Mouse (Mus musculus) kidney, embryonic 15.5 days (tissue): Measurements from ENCODE around the gene Rab34. TPM values are rescaled to one million over a fixed set of nuclear protein-coding genes. Genes with fewer than 3 reads are reported as not detected.

Experiments
- ATAC-seq: fragments of 200-750 bp; cut with Nextera tagmentation; replicated peaks from 2 replicates; pipeline ENCODE4 v1.8.0; 2017; ENCODE audit warnings: moderate TSS enrichment; ENCODE audit not compliant: low FRiP score
- H3K27ac ChIP-seq: fragments of 300-500 bp; sonication (generic); 2 replicates; pipeline ENCODE4 v1.5.1; 2015; ENCODE audit warnings: mild to moderate bottlenecking, inconsistent platforms
- H3K27me3 ChIP-seq: fragments of 300-500 bp; sonication (generic); 2 replicates; pipeline ENCODE4 v1.6.1; 2015; ENCODE audit warnings: inconsistent platforms
- H3K36me3 ChIP-seq: fragments of 300-500 bp; sonication (generic); 2 replicates; pipeline ENCODE4 v1.6.1; 2015; ENCODE audit warnings: inconsistent platforms
- H3K4me1 ChIP-seq: fragments of 300-500 bp; sonication (generic); 2 replicates; pipeline ENCODE4 v1.6.1; 2015; ENCODE audit warnings: inconsistent platforms
- H3K4me2 ChIP-seq: fragments of 300-500 bp; sonication (generic); 2 replicates; pipeline ENCODE4 v1.6.1; 2015; ENCODE audit warnings: moderate library complexity, mild to moderate bottlenecking, inconsistent platforms
- H3K4me3 ChIP-seq: fragments of 300-500 bp; sonication (generic); replicated peaks from 2 replicates; pipeline ENCODE4 v1.5.1; 2015; ENCODE audit warnings: mild to moderate bottlenecking, inconsistent platforms
- H3K9ac ChIP-seq: fragments of 300-500 bp; sonication (generic); 2 replicates; pipeline ENCODE4 v1.6.1; 2015; ENCODE audit warnings: mild to moderate bottlenecking, inconsistent platforms
- H3K9me3 ChIP-seq: fragments of 300-500 bp; sonication (generic); replicated peaks from 2 replicates; pipeline ENCODE4 v1.6.1; 2016; ENCODE audit warnings: inconsistent platforms
- WGBS: fragments of 180-500 bp; shearing (Covaris S2); methylation state at CpG from one replicate; pipeline ENCODE4 v1.1.7; 2015; ENCODE audit warnings: mixed read lengths; 5-methylcytosine and 5-hydroxymethylcytosine counted together
- polyA plus RNA-seq: library from polyadenylated mRNA; unstranded; fragments of >200 nt; fragmentation: Nextera tagmentation; extraction: Ambion mirVana; gene quantifications from 2 replicates; pipeline ENCODE4 v1.2.1, GENCODE M21; 2015

Gene Rab34
- polyA plus RNA-seq = 113 and 132 TPM in 2 replicates

DNA sequence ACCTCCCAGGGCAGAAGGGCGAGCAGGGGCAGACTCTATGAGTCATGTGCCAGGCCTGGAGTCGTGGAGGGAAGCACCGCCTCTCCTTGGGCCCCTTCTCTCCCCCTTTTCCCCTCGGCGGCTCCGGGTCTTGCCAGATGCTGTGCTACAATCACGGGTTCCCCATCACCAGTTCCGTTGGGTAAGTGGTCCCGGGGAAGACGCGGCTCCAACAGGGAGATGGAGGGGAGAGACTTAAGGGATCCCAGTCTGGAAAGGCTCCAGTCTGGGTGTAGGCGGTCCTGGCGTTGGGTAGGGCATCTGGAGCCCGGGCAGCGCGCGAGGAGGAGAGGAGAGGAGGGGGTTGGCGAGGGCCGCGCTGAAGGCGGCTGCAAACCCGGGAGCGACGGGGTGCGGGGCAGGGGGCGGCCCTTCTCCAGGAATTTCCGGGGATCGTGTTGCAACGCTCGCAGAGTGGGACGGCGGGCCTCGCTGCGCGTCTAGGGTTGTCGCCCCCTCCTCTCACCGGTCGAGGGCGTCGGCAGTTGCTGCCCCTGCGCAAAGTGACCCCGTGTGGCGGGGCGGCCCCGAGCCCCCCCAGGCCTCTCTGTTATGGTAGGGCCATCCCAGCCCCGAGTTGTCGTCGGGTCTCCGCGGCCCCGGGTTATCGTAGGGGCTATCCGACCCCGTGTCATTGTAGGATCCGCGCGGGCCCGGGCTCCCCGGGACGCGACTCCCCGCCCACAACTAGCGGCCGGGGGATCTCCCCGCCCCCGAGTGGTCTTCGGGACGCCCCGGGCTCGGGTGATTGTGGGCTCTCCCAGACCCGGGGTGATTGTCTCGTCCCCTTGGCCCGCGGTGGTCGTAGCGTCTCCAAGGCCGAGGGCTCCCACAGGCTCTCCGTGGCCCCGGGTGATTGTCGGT lies at the start of gene Rab34:
Gene Rab34 (plus strand): TSS at position 100 of the 903 bp plus-strand sequence.
- H3K9me3 ChIP-seq = no peaks in the 10 kb centered on the region
- ATAC-seq = peak; percentile 84

DNA sequence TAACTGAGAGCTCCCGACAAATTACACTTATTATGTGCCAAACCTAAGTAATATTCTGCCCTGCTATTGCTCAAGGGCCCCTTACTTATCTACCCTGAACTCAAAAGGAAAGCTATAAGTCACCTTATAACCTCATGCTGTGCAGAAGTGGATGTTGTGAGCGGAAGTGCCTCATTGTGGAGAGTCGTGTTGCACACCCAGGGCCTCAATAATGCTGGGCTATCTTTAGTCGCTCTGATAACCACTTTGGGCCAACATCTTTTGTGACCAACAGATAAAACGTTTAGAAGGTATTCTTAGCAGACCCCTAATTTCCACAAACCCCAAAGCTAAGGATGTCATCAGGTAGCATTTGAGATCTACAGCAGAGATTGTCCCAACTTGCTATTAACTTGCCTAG lies 47.6 kb upstream of the Rab34 start:
- WGBS = 78% methylated on average over 5 of the region's 5 CpGs
- Histone ChIP-seq H3K4me3 (no peak overlapping the region), H3K9me3 (no peaks in the 10 kb centered on the region), H3K27ac (no peak overlapping the region), H3K36me3 (peaks cover 29% of the 10 kb centered on the region), H3K27me3 (no peaks in the 10 kb centered on the region), H3K4me1 (no peaks in the 10 kb centered on the region), H3K9ac (no peak overlapping the region), H3K4me2 (no peak overlapping the region)
- ATAC-seq = no peak

More for the DNA sequence above, at the start of gene Rab34:
- H3K4me1 ChIP-seq = peaks cover 27% of the 10 kb centered on the region
- H3K4me3 ChIP-seq = peak within 1 kb of the TSS; percentile 76
- H3K27me3 ChIP-seq = no peaks in the 10 kb centered on the region
- peak within 1 kb of the TSS; percentile 99 for H3K27ac ChIP-seq
- WGBS = under 1% methylated on average over 74 of the region's 80 CpGs
- H3K36me3 ChIP-seq = peaks cover 31% of the 10 kb centered on the region
- peak within 1 kb of the TSS; percentile 72 for H3K4me2 ChIP-seq
- peak within 1 kb of the TSS; percentile 94 for H3K9ac ChIP-seq

DNA sequence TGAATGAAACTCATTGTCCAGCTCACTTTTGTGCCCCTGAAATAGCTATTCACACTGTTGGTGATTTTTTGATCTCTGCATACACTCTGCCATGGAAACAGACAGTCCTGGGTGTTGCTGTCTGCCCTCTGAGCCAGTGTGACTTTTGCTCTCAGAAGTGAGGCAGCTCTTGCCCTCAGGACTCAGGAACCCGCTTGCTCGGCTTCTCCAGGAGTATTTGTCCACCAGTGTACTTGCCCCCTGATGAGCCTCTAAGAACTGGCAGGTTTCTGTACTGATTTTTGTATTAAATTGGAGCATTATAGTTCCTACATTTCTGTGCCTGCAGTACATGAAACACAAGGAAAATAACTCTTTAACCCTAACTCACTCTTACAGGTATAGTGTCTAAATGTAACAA lies 44.7 kb upstream of the Rab34 start:
- Histone ChIP-seq H3K9ac (no peak overlapping the region), H3K27ac (no peak overlapping the region), H3K4me1 (no peaks in the 10 kb centered on the region), H3K27me3 (no peaks in the 10 kb centered on the region), H3K4me2 (no peak overlapping the region), H3K4me3 (no peak overlapping the region), H3K36me3 (peaks cover 54% of the 10 kb centered on the region), H3K9me3 (no peaks in the 10 kb centered on the region)
- no peak for ATAC-seq
- 91% methylated on average over 2 of the region's 2 CpGs for WGBS

DNA sequence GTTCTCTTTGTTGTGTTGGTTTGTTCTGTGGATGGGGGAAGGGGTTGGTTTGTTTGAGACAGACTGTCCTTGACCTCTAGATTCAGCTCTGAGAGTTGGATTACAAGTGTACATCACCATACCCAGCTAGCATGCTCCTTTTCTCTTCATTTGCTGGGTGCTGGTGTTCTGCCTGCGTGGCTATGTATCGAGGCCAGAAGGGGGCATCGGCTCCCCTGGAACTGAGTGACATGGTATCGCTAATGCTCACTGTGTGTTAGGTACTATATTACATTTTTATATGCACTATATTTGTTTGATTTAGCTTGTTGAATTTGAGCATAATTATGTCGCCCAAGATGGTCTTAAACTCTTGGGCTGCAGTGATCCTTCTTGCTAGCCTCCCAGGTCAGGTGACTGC lies 42.1 kb upstream of the Rab34 start:
- Histone ChIP-seq H3K9me3 (no peaks in the 10 kb centered on the region), H3K27me3 (no peaks in the 10 kb centered on the region), H3K4me3 (no peak overlapping the region), H3K9ac (no peak overlapping the region), H3K4me1 (no peaks in the 10 kb centered on the region), H3K36me3 (peaks cover 79% of the 10 kb centered on the region), H3K4me2 (no peak overlapping the region), H3K27ac (no peak overlapping the region)
- ATAC-seq = no peak
- WGBS = 85% methylated on average over 5 of the region's 5 CpGs

DNA sequence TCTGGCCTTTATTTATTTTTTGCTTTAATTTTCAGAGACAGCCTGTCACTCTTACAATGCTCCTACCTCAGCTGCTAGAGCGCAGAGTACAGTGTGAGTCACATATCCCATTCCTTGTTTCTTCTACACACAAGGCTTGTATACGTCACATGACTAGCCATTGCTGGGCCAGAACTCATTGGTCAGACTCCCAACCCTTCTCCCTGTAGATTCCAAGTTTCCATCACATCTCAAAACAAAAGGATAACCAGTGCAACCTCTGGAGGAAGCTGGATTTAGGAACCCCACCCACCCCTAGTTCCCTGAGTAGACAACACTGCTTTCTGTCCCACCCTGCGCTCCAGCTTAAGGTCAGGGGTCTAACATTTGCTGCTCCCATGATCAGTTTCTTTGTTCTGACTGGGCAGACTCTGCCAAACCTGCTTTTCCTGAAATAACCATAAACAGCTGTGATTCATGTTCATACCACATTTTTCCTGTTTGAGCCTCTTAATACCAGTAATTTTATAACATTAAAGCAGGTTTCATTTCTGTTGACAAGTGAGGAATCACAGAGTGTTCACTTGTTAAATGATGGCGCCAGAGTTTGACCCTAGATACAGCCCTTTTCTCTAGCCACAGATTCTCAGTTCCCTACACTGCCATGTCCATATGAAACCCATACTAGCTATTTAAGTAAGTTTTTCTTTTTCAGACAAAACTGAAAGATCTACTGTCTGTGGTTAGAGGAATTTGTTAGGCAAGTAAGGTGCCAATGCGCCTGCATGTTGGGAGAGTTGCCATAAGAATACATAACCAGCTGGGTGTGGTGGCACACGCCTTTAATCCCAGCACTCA lies 41.3 kb upstream of the Rab34 start:
- 86% methylated on average over 6 of the region's 6 CpGs for WGBS
- H3K36me3 ChIP-seq = peaks cover 86% of the 10 kb centered on the region
- no peaks in the 10 kb centered on the region for H3K27me3 ChIP-seq
- H3K27ac ChIP-seq = no peak overlapping the region
- H3K9ac ChIP-seq = no peak overlapping the region
- H3K9me3 ChIP-seq = no peaks in the 10 kb centered on the region
- no peak overlapping the region for H3K4me3 ChIP-seq
- H3K4me2 ChIP-seq = no peak overlapping the region
- ATAC-seq = no peak
- no peaks in the 10 kb centered on the region; the same call in 1 of the 2 replicates for H3K4me1 ChIP-seq

DNA sequence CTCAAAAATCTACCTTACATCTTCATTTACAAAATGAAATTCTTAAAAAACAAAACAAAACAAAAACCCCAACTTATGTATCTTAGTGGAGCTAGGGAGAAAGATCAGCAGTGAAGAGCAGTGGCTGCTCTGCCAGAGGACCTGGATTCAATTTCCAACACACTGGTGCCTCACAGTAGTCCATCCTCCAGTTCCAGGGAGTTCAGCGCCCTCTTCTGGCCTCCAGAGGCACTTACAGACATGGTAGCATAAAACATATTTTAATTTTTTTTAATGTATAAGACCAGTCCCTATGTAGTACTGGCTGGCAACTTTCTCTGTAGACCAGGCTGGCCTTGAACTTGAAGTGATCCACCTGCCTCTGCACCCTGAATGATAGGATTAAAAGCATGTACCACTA lies 37.1 kb upstream of the Rab34 start:
- no peaks in the 10 kb centered on the region for H3K9me3 ChIP-seq
- peaks cover 91% of the 10 kb centered on the region for H3K36me3 ChIP-seq
- H3K27ac ChIP-seq = no peak overlapping the region
- no peak overlapping the region for H3K9ac ChIP-seq
- H3K4me1 ChIP-seq = peaks cover 14% of the 10 kb centered on the region; the same call in 1 of the 2 replicates
- H3K4me2 ChIP-seq = no peak overlapping the region
- no peak overlapping the region for H3K4me3 ChIP-seq
- 35% methylated on average over 1 of the region's 1 CpGs for WGBS
- no peak for ATAC-seq
- no peaks in the 10 kb centered on the region for H3K27me3 ChIP-seq

DNA sequence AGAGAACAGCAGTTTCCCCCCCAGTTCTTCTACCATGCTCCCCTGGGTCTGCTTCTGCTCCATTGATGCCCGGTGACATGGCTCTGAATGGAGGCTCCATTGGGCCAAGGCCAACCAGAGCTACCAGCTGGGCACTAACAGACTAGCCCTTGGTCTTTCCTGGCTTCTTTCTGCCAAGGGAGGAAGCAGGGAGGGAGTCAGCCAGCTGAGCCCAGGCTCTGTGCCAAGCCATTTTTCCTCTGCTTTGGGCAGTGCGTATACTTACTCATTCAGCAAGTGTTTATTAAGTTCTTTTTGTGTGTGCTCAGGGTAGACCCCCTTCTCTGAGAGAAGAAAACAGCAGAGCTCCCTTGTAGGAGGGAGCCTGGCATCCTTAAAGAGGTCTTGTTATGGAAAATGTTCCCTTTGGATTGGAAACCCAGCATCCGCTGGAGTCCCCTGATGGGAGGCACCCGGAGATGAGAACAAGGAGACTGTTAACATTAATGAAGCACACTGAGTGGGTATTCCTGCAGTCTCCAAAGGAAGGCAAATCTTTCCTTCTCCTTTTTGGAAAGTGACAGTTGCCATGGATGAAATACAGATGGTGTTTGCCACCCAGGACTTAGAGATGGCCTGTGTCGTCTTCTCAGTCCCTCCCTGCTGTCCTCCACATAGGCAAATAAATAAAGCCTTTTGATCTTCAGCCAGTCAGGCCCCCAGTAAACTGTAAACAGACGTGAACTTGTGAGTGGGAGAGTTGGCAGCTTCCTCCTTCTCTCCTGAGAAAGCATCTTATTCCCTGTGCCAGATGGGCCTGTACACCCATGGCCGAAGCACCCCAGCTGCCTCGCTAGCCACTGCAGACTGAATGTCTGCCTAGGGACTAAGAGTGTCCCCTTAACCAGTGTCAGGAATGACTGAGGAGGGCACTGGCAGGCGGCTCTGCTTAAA lies 35.7 kb upstream of the Rab34 start:
- 62% methylated on average over 9 of the region's 9 CpGs for WGBS
- Histone ChIP-seq H3K9me3 (no peaks in the 10 kb centered on the region), H3K27me3 (no peaks in the 10 kb centered on the region), H3K36me3 (peaks cover 93% of the 10 kb centered on the region), H3K9ac (no peak overlapping the region), H3K4me3 (no peak overlapping the region), H3K4me2 (no peak overlapping the region), H3K27ac (peak overlapping the region; percentile 39), H3K4me1 (peaks cover 18% of the 10 kb centered on the region; the same call in 1 of the 2 replicates)
- no peak for ATAC-seq

DNA sequence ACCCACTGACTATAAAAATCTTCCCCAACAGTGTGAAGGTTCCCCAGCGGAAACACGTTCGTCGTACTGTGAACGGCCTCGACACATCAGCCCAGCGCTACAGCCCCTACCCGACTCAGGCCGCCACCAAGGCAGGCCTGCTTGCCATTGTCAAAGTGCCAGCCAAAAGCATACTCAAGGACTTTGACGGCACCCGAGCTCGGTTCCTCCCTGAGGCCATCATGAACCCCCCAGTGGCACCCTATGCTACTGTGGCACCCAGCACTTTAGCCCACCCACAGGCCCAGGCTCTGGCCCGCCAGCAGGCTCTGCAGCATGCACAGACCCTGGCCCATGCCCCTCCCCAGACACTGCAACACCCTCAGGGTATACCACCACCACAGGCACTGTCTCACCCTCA lies 34.5 kb upstream of the Rab34 start:
- 90% methylated on average over 13 of the region's 13 CpGs for WGBS
- H3K36me3 ChIP-seq = peaks cover 94% of the 10 kb centered on the region
- no peak overlapping the region for H3K27ac ChIP-seq
- no peak overlapping the region for H3K4me2 ChIP-seq
- ATAC-seq = no peak; the same call in 1 of the 2 replicates
- peaks cover 21% of the 10 kb centered on the region; the same call in 1 of the 2 replicates for H3K4me1 ChIP-seq
- no peak overlapping the region for H3K9ac ChIP-seq
- no peaks in the 10 kb centered on the region for H3K27me3 ChIP-seq
- H3K4me3 ChIP-seq = no peak overlapping the region
- H3K9me3 ChIP-seq = no peaks in the 10 kb centered on the region

DNA sequence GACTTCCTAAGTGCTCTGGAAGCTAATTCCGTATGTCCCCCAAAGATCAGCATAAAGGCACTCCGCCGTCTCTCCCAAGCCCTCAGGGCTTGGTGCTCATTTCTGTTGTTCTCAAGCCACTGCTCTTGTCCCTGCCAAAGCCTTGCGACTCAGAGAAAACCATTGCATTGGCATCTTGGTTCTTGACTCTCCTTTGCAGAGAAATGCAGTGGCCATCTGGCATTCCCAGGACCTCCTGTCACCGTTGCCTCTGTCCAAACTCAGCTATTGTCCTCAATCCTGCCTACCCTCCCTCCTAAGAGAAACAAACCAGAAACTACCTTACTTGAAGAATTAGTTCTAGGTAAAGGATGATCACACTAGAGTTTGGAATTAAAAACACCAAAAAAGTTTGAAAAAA lies 32.6 kb upstream of the Rab34 start:
- WGBS = 85% methylated on average over 5 of the region's 5 CpGs
- H3K27ac ChIP-seq = peak overlapping the region; percentile 37; the same call in 1 of the 2 replicates
- no peak for ATAC-seq
- H3K9ac ChIP-seq = no peak overlapping the region
- peaks cover 37% of the 10 kb centered on the region for H3K4me1 ChIP-seq
- no peaks in the 10 kb centered on the region for H3K27me3 ChIP-seq
- no peak overlapping the region for H3K4me2 ChIP-seq
- no peaks in the 10 kb centered on the region for H3K9me3 ChIP-seq
- H3K36me3 ChIP-seq = peaks cover 94% of the 10 kb centered on the region
- no peak overlapping the region for H3K4me3 ChIP-seq

DNA sequence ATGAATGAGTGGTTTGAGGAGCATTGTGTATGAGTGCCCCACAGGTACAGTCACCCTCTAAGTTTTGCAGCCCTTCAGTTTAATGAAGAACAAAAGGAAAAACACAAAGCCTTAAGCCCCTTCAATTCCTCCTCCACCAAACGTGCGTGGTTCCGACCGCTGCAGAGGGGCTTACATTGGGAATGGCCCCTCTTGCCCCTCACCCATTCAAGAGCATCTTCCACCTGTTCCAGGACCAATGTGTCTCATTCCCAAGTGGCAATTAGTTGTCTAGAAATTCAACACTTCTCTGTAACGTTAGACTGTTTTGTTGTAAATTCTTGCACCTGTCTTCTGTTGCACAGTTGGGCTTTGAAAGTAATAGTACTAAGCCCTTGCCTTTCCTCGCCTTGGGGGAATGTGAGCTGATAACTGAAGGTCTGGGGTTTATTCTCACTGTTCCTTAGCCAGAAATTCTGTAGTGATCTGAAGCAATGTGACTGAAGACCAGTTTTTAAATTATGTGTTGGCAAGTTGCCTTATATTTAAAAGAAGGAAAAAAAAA lies 32.0 kb upstream of the Rab34 start:
- H3K27me3 ChIP-seq = no peaks in the 10 kb centered on the region
- no peak overlapping the region for H3K4me2 ChIP-seq
- no peak for ATAC-seq
- peaks cover 42% of the 10 kb centered on the region for H3K4me1 ChIP-seq
- WGBS = 57% methylated on average over 6 of the region's 6 CpGs
- no peak overlapping the region for H3K9ac ChIP-seq
- no peak overlapping the region for H3K4me3 ChIP-seq
- peak overlapping the region; percentile 37; the same call in 1 of the 2 replicates for H3K27ac ChIP-seq
- H3K9me3 ChIP-seq = no peaks in the 10 kb centered on the region
- peaks cover 94% of the 10 kb centered on the region for H3K36me3 ChIP-seq

DNA sequence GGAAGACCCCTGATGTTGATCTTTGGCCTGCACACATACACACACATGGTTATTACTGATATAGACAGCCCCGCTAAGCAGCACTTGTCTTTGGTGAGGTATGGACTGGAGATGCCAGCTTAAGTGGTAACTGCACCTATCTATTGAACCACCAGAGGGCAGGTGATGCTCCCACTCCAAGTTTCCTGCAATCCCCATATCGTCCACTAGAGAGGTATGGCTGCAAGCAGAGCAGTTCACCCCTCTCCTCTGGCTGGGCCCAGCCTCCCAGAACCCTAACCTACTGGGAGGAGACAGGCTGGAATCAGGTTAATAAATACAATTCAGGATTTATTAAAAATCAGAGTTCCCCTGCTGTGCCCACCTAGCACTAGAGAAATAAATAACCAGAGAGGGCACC lies 29.1 kb upstream of the Rab34 start:
- ATAC-seq = 0 out of 2 replicates have a peak, but pooled peaks have one; percentile 26
- H3K9ac ChIP-seq = no peak overlapping the region
- 33% methylated on average over 2 of the region's 2 CpGs for WGBS
- H3K4me3 ChIP-seq = no peak overlapping the region
- peaks cover 55% of the 10 kb centered on the region for H3K4me1 ChIP-seq
- 0 out of 2 replicates have a peak overlapping the region, but pooled peaks have one; percentile 7 for H3K4me2 ChIP-seq
- no peaks in the 10 kb centered on the region for H3K9me3 ChIP-seq
- peak overlapping the region; percentile 60 for H3K27ac ChIP-seq
- peaks cover 91% of the 10 kb centered on the region for H3K36me3 ChIP-seq
- H3K27me3 ChIP-seq = no peaks in the 10 kb centered on the region
